Mouse (Mus musculus): ENCODE data around the gene Gosr2. TPM values are rescaled to one million over a fixed set of nuclear protein-coding genes. Genes with fewer than 3 reads are reported as not detected.

Gosr2 gene
- polyA plus RNA-seq (2017; shearing (Covaris generic)): 133 TPM

DNA sequence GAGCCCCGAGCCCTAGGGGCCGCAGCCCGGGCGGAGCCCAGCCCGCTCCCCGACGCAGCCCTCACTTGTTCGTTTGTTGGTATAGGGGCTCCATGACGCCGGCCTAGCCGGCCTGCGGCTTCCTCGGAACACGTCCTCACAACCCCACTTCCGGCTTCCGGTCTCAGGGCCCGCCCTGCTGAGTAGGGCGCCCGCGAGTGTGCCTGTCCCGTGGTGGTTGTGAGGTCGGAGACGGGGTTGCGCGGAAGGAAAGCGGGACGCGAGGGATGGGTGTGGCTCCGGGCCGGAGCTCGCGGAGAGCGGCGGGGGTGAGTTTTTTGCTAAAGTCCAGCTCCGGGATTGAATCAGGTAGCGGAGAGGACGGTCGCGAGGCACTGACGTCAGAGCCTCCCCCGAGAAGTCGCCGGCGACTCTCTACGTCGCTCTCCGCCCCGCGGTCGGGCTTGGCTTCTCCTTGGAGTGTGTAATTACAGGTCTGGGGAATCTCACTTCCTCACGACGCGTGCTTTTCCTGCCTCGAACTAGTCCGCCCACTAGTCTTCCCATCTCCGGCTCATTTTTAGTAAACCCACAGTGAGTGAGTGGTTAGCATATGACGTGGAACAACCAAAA, at the start of gene Gosr2:
Gene Gosr2 (minus strand): TSS at position 334 of the 612 bp plus-strand sequence.

DNA sequence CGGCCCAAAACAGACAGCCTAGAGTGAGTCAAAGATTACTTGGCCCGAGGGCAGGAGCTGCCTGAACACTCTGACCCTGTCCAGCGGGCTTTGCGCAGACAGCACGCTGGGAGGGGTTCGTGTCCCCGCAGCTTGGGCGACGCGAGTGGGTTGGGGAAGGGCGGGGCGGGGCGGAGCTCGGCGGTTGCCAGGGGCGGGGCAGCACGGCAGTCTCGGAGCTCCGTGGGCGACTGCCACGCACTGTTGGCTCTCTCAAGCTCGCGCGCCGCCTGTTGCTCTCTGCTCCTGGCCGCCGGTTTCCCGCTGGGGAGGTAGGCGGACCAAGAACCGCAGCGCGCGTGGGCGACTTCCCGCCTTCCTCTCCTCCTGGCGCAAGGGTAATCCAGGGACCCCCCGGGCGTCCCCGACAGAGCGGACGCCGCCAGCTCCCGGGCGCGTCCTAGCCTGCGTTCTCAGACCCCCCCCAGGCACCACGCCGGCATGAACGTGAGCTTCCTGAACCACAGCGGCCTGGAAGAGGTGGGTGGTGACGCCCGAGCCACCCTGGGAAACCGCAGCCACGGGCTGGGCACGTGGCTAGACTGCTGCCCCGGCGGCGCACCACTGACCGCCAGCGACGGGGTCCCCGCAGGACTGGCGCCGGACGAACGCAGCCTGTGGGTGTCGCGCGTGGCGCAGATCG, 48.3 kb downstream of the Gosr2 start, which contains the start of gene Rprml:
Gene Rprml (plus strand): TSS at position 270 of the 682 bp plus-strand sequence.

DNA sequence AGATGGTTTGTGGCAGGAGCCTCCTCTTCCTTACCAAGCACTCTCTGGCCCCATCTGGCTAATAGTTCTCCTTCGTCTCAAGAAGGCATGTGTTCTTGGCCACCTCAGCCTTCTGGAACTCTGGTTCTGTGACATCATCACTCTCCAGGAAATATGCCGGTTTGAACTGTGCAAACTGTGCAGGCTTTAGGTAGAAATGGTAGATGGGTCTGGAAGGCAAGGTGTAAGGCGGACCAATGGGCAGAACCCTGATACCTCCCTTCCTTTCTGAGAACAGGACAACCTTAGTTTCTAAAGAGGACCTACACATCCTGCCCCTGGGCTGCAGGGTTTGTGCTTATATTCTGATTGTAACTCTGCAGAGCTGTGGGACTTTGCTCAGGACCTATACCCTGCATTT, 58.9 kb downstream of the Gosr2 start, which contains the start of gene Lyzl6:
Gene Lyzl6 (minus strand): TSS at position 101 of the 400 bp plus-strand sequence.

Other genes with a start within 250 kb of the Gosr2 start
- gene Lrrc37a, start 193.3 kb downstream of the Gosr2 start, polyA plus RNA-seq (2017; shearing (Covaris generic)): not detected
- gene Gm884, start 76.8 kb downstream of the Gosr2 start, polyA plus RNA-seq (2017; shearing (Covaris generic)): not detected
- gene Lyzl6, start 59.0 kb downstream of the Gosr2 start, polyA plus RNA-seq (2017; shearing (Covaris generic)): not detected
- not detected for gene Rprml, start 48.3 kb downstream of the Gosr2 start, polyA plus RNA-seq (2017; shearing (Covaris generic))
- gene Wnt9b, start 51.9 kb upstream of the Gosr2 start, polyA plus RNA-seq (2017; shearing (Covaris generic)): not detected
- 4.7 TPM for gene Wnt3, start 76.3 kb upstream of the Gosr2 start, polyA plus RNA-seq (2017; shearing (Covaris generic))

Measured in CD4-positive, CD25-positive, alpha-beta regulatory T cell, adult 9 weeks (primary cell).